9 mouse cellular contexts compared by ENCODE assay signal in genomic region chr6:90653736-90654135, GRCm38 (mm10). TPM values are rescaled to one million over a fixed set of nuclear protein-coding genes. Genes with fewer than 3 reads are reported as not detected.
DNase-seq lines count a peak whose midpoint lies in the region; ATAC-seq lines count a peak whose summit lies in the region.
"Had no signal": no experiment of that assay in that cellular context is flagged by ENCODE, and none has a peak within 500 bp of the region (broad histone marks: within the 10 kb centered on the region; RNA-seq: fewer than 3 reads in every experiment).

No protein-coding gene starts in this region.

- no peaks in the 10 kb centered on the region for H3K9me3 ChIP-seq in forebrain, embryonic 11.5 days (ENCODE audit: control insufficient read depth, low read length)
- H3K9me3 ChIP-seq in forebrain, embryonic 12.5 days, result no peaks in the 10 kb centered on the region
- H3K9me3 ChIP-seq in liver, embryonic 11.5 days (ENCODE audit: control insufficient read depth, low read length), result no peaks in the 10 kb centered on the region
- H3K9me3 ChIP-seq: heart, embryonic 15.5 days had no signal

- intact Hi-C loops in heart, postnatal 25 days (cut with DNase I), result loop anchor here (1.0 to 10.0 kb wide), 3 partner anchors 67 to 161 kb away; no protein-coding TSS in a partner anchor

- no peak overlapping the region for H3K9ac ChIP-seq in forebrain, embryonic 11.5 days (ENCODE audit: low read length)
- no peak overlapping the region for H3K9ac ChIP-seq in forebrain, embryonic 12.5 days
- H3K9ac ChIP-seq in liver, embryonic 11.5 days (ENCODE audit: low read depth, low read length), result no peak overlapping the region
- H3K9ac ChIP-seq: heart, embryonic 15.5 days had no signal

- no peaks in the 10 kb centered on the region for H3K27me3 ChIP-seq in forebrain, embryonic 11.5 days (ENCODE audit: control insufficient read depth, insufficient read depth, low read length)
- no peaks in the 10 kb centered on the region for H3K27me3 ChIP-seq in forebrain, embryonic 12.5 days
- no peaks in the 10 kb centered on the region for H3K27me3 ChIP-seq in liver, embryonic 11.5 days (replicated peaks; ENCODE audit: control insufficient read depth, insufficient read depth, low read length)
- H3K27me3 ChIP-seq: heart, embryonic 15.5 days had no signal

- H3K4me1 ChIP-seq in forebrain, embryonic 11.5 days (replicated peaks; ENCODE audit: control insufficient read depth, insufficient read depth, low read length), result no peaks in the 10 kb centered on the region
- H3K4me1 ChIP-seq in forebrain, embryonic 12.5 days, result no peaks in the 10 kb centered on the region
- H3K4me1 ChIP-seq in liver, embryonic 11.5 days (replicated peaks; ENCODE audit: control insufficient read depth, insufficient read depth, low read length), result no peaks in the 10 kb centered on the region; the same call in 1 of the 2 replicates
- H3K4me1 ChIP-seq: heart, embryonic 15.5 days had no signal

- H3K36me3 ChIP-seq in forebrain, embryonic 11.5 days (ENCODE audit: control insufficient read depth, insufficient read depth, low read length), result no peaks in the 10 kb centered on the region
- H3K36me3 ChIP-seq in forebrain, embryonic 12.5 days (replicated peaks), result no peaks in the 10 kb centered on the region
- H3K36me3 ChIP-seq in liver, embryonic 11.5 days (ENCODE audit: control insufficient read depth, insufficient read depth, low read length), result no peaks in the 10 kb centered on the region
- H3K36me3 ChIP-seq: heart, embryonic 15.5 days had no signal

- no peak overlapping the region for H3K4me2 ChIP-seq in forebrain, embryonic 11.5 days (ENCODE audit: low read depth, low read length, severe bottlenecking)
- H3K4me2 ChIP-seq in forebrain, embryonic 12.5 days, result no peak overlapping the region
- H3K4me2 ChIP-seq in liver, embryonic 11.5 days, result no peak overlapping the region
- H3K4me2 ChIP-seq: heart, embryonic 15.5 days had no signal

- WGBS in forebrain, embryonic 11.5 days, result 59% methylated on average over 2 of the region's 2 CpGs
- WGBS in forebrain, embryonic 12.5 days, result 65% methylated on average over 2 of the region's 2 CpGs
- WGBS in liver, embryonic 11.5 days, result 48% methylated on average over 2 of the region's 2 CpGs

- no peak for ATAC-seq in forebrain, embryonic 11.5 days (replicated peaks; ENCODE audit: low FRiP score)
- ATAC-seq in forebrain, embryonic 12.5 days (ENCODE audit: low FRiP score), result no peak
- ATAC-seq in liver, embryonic 11.5 days (replicated peaks; ENCODE audit: low FRiP score), result peak; percentile 50; the same call in 1 of the 2 replicates

- H3K27ac ChIP-seq in forebrain, embryonic 11.5 days (ENCODE audit: low read depth, low read length), result no peak overlapping the region
- H3K27ac ChIP-seq in forebrain, embryonic 12.5 days, result no peak overlapping the region
- H3K27ac ChIP-seq in liver, embryonic 11.5 days (ENCODE audit: low read depth, low read length), result no peak overlapping the region
- H3K27ac ChIP-seq: heart, embryonic 15.5 days had no signal

- no peak overlapping the region for H3K4me3 ChIP-seq in forebrain, embryonic 11.5 days (ENCODE audit: low read depth, low read length)
- H3K4me3 ChIP-seq in forebrain, embryonic 12.5 days (replicated peaks), result no peak overlapping the region
- no peak overlapping the region for H3K4me3 ChIP-seq in liver, embryonic 11.5 days (ENCODE audit: low read depth, low read length)
- H3K4me3 ChIP-seq: heart, embryonic 15.5 days had no signal

- DNase-seq in forebrain, embryonic 11.5 days (ENCODE audit: low spot score), result peak; percentile 71
- peak; percentile 54 for DNase-seq in 3T3-L1 (ENCODE audit: low read depth, low spot score)
- DNase-seq in adrenal gland, adult 8-10 months, result peak; percentile 42
- DNase-seq in embryo, embryonic 10.5 days (ENCODE audit: low spot score), result peak; percentile 59
- peak; percentile 16 for DNase-seq in heart, postnatal 25 days (ENCODE audit: low spot score)
- DNase-seq in liver, embryonic 11.5 days (ENCODE audit: low spot score), result no peak
- DNase-seq in ovary, postnatal 10 days (ENCODE audit: low spot score), result peak; percentile 25

RNA-seq across cellular contexts. Expression of gene Slc41a3, which starts 49.2 kb away (rescaled TPM):
- polyA plus RNA-seq in forebrain, embryonic 11.5 days (2014; fragmentation: Nextera tagmentation; extraction: Ambion mirVana), result 2.2 and 2.4 TPM in 2 replicates
- polyA plus RNA-seq in forebrain, embryonic 12.5 days (2016; fragmentation: Nextera tagmentation; extraction: Ambion mirVana), result 2.0 and 2.1 TPM in 2 replicates
- 10 to 100 TPM; 21.5 to 72.6 (median 39.6) TPM for total RNA-seq in adrenal gland, adult 8-10 months (2022)
- 100 to 1,000 TPM in 1 of 2 experiments, 10 to 100 TPM in 1; 51.0 to 103 TPM for total RNA-seq in heart, postnatal 25 days (2021)
- polyA plus RNA-seq in liver, embryonic 11.5 days (2014; fragmentation: Nextera tagmentation; extraction: Ambion mirVana), result 43.0 and 46.2 TPM in 2 replicates

Comparison
In these comparisons a context has a peak if more than half of its experiments do, and no peak if none do; other contexts are left out.
1. RNA of gene Slc41a3, which starts 49.2 kb away (polyA plus RNA-seq): 43.0 to 46.2 TPM in liver, embryonic 11.5 days; 2.2 to 2.4 TPM in forebrain, embryonic 11.5 days and 2.0 to 2.1 TPM in forebrain, embryonic 12.5 days; every median in the first group is over 10 times any median in the second.